Mouse (Mus musculus): ENCODE results near the gene Rnf8.

DNA sequence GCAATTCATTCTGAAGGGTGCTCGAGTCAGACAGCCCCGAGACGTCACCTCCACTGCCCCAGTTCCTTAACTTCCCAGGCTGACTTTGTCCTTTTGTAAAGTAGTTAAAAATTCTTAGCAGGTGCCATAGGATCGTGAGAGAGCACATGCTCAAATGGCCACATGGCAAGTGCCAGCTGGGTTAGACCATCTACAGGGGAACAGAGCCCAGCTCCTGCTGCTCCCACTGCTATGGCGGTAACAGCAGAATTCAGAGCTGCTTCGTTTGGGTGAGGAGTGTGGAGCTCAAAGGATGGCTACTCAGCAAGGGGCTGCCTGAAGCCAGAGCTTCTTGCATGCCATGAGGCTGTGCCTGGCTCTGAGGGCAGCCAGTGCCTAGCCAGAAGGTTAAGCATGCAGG, 44.8 kb upstream of the Rnf8 start:
- TF ChIP-seq CTCF (IDR thresholded peaks at IDR 0.05; ENCODE audit: low read depth) (no peak), EP300 (IDR thresholded peaks at IDR 0.05; ENCODE audit: low read depth) (no peak)
